Mouse (Mus musculus) limb, embryonic 14.5 days (tissue): ENCODE data around the gene Cers1. TPM values are rescaled to one million over a fixed set of nuclear protein-coding genes. Genes with fewer than 3 reads are reported as not detected.
A peak's percentile ranks its signal among the peaks of the same experiment; 100 is the strongest.

Experiments
- ATAC-seq: fragments of 200-750 bp; cut with Nextera tagmentation; 2 replicates; pipeline ENCODE4 v1.8.0; 2017; ENCODE audit warnings: low read depth, moderate number of reproducible peaks, moderate TSS enrichment; ENCODE audit not compliant: low FRiP score
- DNase-seq: peaks from one replicate; pipeline ENCODE4 v3.0.0-alpha.2; 2015; ENCODE audit warnings: low spot score
- H3K27ac ChIP-seq: fragments of 300-500 bp; sonication (generic); replicated peaks from 2 replicates; pipeline ENCODE4 v1.5.1; 2014; ENCODE audit warnings: low read depth, mild to moderate bottlenecking, low read length, moderate library complexity, mixed read lengths
- H3K27me3 ChIP-seq: fragments of 300-500 bp; sonication (generic); 2 replicates; pipeline ENCODE4 v1.6.1; 2014; ENCODE audit warnings: low read length, mixed read lengths; ENCODE audit not compliant: control insufficient read depth, insufficient read depth
- H3K36me3 ChIP-seq: fragments of 300-500 bp; sonication (generic); 2 replicates; pipeline ENCODE4 v1.6.1; 2014; ENCODE audit warnings: mild to moderate bottlenecking, low read length, moderate library complexity, mixed read lengths; ENCODE audit not compliant: control insufficient read depth, insufficient read depth
- H3K4me1 ChIP-seq: fragments of 300-500 bp; sonication (generic); 2 replicates; pipeline ENCODE4 v1.6.1; 2014; ENCODE audit warnings: antibody characterized with exemption, low read length, mixed read lengths; ENCODE audit not compliant: control insufficient read depth, insufficient read depth
- H3K4me2 ChIP-seq: fragments of 300-500 bp; sonication (generic); replicated peaks from 2 replicates; pipeline ENCODE4 v1.6.1; 2014; ENCODE audit warnings: low read depth, mild to moderate bottlenecking, low read length, moderate library complexity; ENCODE audit not compliant: severe bottlenecking
- H3K4me3 ChIP-seq: fragments of 300-500 bp; sonication (generic); replicated peaks from 2 replicates; pipeline ENCODE4 v1.5.1; 2014; ENCODE audit warnings: low read length
- H3K9ac ChIP-seq: fragments of 300-500 bp; sonication (generic); 2 replicates; pipeline ENCODE4 v1.6.1; 2014; ENCODE audit warnings: mild to moderate bottlenecking, low read depth, low read length, moderate library complexity; ENCODE audit not compliant: severe bottlenecking
- H3K9me3 ChIP-seq: fragments of 300-500 bp; sonication (generic); 2 replicates; pipeline ENCODE4 v1.6.1; 2016; ENCODE audit warnings: low read length; ENCODE audit not compliant: control insufficient read depth
- POLR2A ChIP-seq: fragments of 200-500 bp; IDR thresholded peaks from 2 replicates; pipeline ENCODE4 v1.8.0; 2012; ENCODE audit warnings: inconsistent platforms, mild to moderate bottlenecking, moderate library complexity, borderline replicate concordance; ENCODE audit not compliant: insufficient read depth, insufficient read length; ENCODE audit errors: extremely low read depth
- WGBS: fragments of 180-500 bp; shearing (Covaris S2); extraction: QIAGEN DNeasy Blood & Tissue Kit; methylation state at CpG from one replicate; pipeline ENCODE4 v1.1.7; 2014; 5-methylcytosine and 5-hydroxymethylcytosine counted together
- polyA plus RNA-seq, 2 experiments: library from polyadenylated mRNA; depleted of rRNA in 1 of 2; stranded (reverse) in 1 of 2; unstranded in 1 of 2; fragments of >200 nt; fragmentation: Nextera tagmentation in 1 of 2; extraction: Ambion mirVana in 1 of 2; gene quantifications; 2 replicates each; pipeline versions ENCODE4 v1.2.1 to v1.2.3; 2012 to 2014

Cers1 gene
- polyA plus RNA-seq, 2 experiments: 12.0 to 12.4 TPM

- Histone ChIP-seq H3K4me1 (peaks cover 35% of the 10 kb centered on the region), H3K27me3 (no peaks in the 10 kb centered on the region), H3K4me2 (no peak overlapping the region), H3K4me3 (no peak overlapping the region), H3K36me3 (peaks cover 52% of the 10 kb centered on the region), H3K9ac (no peak overlapping the region), H3K27ac (no peak overlapping the region), H3K9me3 (no peaks in the 10 kb centered on the region)
- DNase-seq (no peak), ATAC-seq (no peak)
- 89% methylated on average over 4 of the region's 4 CpGs for WGBS
- no peak for TF ChIP-seq POLR2A
Observed at GRCm38 (mm10) chr8:70347443-70347842, 31.9 kb downstream of the Cers1 start.

- H3K4me3 ChIP-seq: no peak overlapping the region
- no peak overlapping the region for H3K27ac ChIP-seq
- no peak for ATAC-seq
- H3K4me2 ChIP-seq: no peak overlapping the region
- no peaks in the 10 kb centered on the region for H3K27me3 ChIP-seq
- peaks cover 35% of the 10 kb centered on the region for H3K4me1 ChIP-seq
- no peak for TF ChIP-seq POLR2A
- WGBS: 78% methylated on average over 1 of the region's 1 CpGs
- peaks cover 49% of the 10 kb centered on the region for H3K36me3 ChIP-seq
- no peak for DNase-seq
- H3K9ac ChIP-seq: no peak overlapping the region
- H3K9me3 ChIP-seq: no peaks in the 10 kb centered on the region
Observed at GRCm38 (mm10) chr8:70347860-70348420, 32.4 kb downstream of the Cers1 start.

GRCm38 (mm10) chr8:70351035-70351999 lies 35.7 kb downstream of the Cers1 start:
- TF ChIP-seq POLR2A: no peak
- Histone ChIP-seq H3K9me3 (no peaks in the 10 kb centered on the region), H3K27me3 (no peaks in the 10 kb centered on the region), H3K4me3 (peak overlapping the region; percentile 99), H3K27ac (no peak overlapping the region), H3K36me3 (peaks cover 34% of the 10 kb centered on the region), H3K9ac (peak overlapping the region; percentile 93), H3K4me1 (peaks cover 28% of the 10 kb centered on the region), H3K4me2 (peak overlapping the region; percentile 95)
- ATAC-seq (no peak), DNase-seq (no peak)
- 39% methylated on average over 15 of the region's 15 CpGs for WGBS

GRCm38 (mm10) chr8:70352000-70352384 lies 36.4 kb downstream of the Cers1 start:
- H3K27me3 ChIP-seq: no peaks in the 10 kb centered on the region
- no peaks in the 10 kb centered on the region for H3K9me3 ChIP-seq
- DNase-seq (no peak), ATAC-seq (no peak)
- H3K9ac ChIP-seq: peak overlapping the region; percentile 93
- 24% methylated on average over 3 of the region's 3 CpGs for WGBS
- peak overlapping the region; percentile 99 for H3K4me3 ChIP-seq
- H3K27ac ChIP-seq: no peak overlapping the region
- peak overlapping the region; percentile 95 for H3K4me2 ChIP-seq
- H3K36me3 ChIP-seq: peaks cover 27% of the 10 kb centered on the region
- H3K4me1 ChIP-seq: peaks cover 28% of the 10 kb centered on the region
- TF ChIP-seq POLR2A: no peak

- Histone ChIP-seq H3K4me3 (peak overlapping the region; percentile 99), H3K36me3 (peaks cover 26% of the 10 kb centered on the region), H3K4me2 (peak overlapping the region; percentile 95), H3K27ac (peak overlapping the region; percentile 83), H3K9me3 (no peaks in the 10 kb centered on the region), H3K9ac (peak overlapping the region; percentile 93), H3K27me3 (no peaks in the 10 kb centered on the region), H3K4me1 (peaks cover 28% of the 10 kb centered on the region)
- DNase-seq: no peak
- no peak for TF ChIP-seq POLR2A
- 0% methylated on average over 38 of the region's 64 CpGs for WGBS
- ATAC-seq: peak; percentile 56
Observed at GRCm38 (mm10) chr8:70352657-70353151, 37.1 kb downstream of the Cers1 start.
